Mouse (Mus musculus) thymus, adult 2 months (tissue): ENCODE results near the gene Anks1.

ENCODE experiments used
- CTCF ChIP-seq: fragments of 200-500 bp; IDR thresholded peaks from 2 replicates; pipeline ENCODE4 v1.5.1; 2012; ENCODE audit warnings: mild to moderate bottlenecking, control low read depth, low read length, moderate library complexity, borderline replicate concordance; ENCODE audit not compliant: control insufficient read depth, poor library complexity, insufficient read depth; ENCODE audit errors: extremely low read depth
- POLR2A ChIP-seq: fragments of 200-500 bp; IDR thresholded peaks from 2 replicates; pipeline ENCODE4 v1.6.1; 2012; ENCODE audit warnings: mild to moderate bottlenecking, low read length, control low read depth, moderate library complexity; ENCODE audit not compliant: control insufficient read depth, poor library complexity, insufficient read depth; ENCODE audit errors: extremely low read depth

GRCm38 (mm10) chr17:28008565-28008981, 99.5 kb downstream of the Anks1 start:
- TF ChIP-seq CTCF (no peak), POLR2A (no peak)
